Mouse (Mus musculus): ENCODE data around the gene Trpm1. TPM values are rescaled to one million over a fixed set of nuclear protein-coding genes. Genes with fewer than 3 reads are reported as not detected.

Gene Trpm1
- polyA plus RNA-seq, 1 experiment, result 0.92 TPM

- WGBS, result 68% methylated on average over 7 of the region's 7 CpGs
- Histone ChIP-seq H3K4me3 (replicated peaks; ENCODE audit: control insufficient read depth, low read depth, low read length) (no peak overlapping the region), H3K27ac (ENCODE audit: control insufficient read depth, insufficient read depth, low read depth, low read length, poor library complexity) (no peak overlapping the region), H3K4me1 (ENCODE audit: control insufficient read depth, insufficient read depth, low read length) (no peaks in the 10 kb centered on the region; the same call in 1 of the 2 replicates)
- TF ChIP-seq CTCF (IDR thresholded peaks at IDR 0.05; ENCODE audit: control insufficient read depth, insufficient read depth, low read length), result no peak
- no peak for TF ChIP-seq POLR2A (IDR thresholded peaks at IDR 0.05; ENCODE audit: borderline replicate concordance, control insufficient read depth, low read depth, low read length)
These were observed 6.3 kb downstream of the Trpm1 start for GRCm38 (mm10) chr7:64159612-64160591.

GRCm38 (mm10) chr7:64160737-64161470 is 7.3 kb downstream of the Trpm1 start:
- 66% methylated on average over 10 of the region's 10 CpGs for WGBS
- no peaks in the 10 kb centered on the region; the same call in 1 of the 2 replicates for H3K4me1 ChIP-seq (ENCODE audit: control insufficient read depth, insufficient read depth, low read length)
- no peak overlapping the region for H3K4me3 ChIP-seq (replicated peaks; ENCODE audit: control insufficient read depth, low read depth, low read length)
- TF ChIP-seq POLR2A (IDR thresholded peaks at IDR 0.05; ENCODE audit: borderline replicate concordance, control insufficient read depth, low read depth, low read length), result no peak
- no peak for TF ChIP-seq CTCF (IDR thresholded peaks at IDR 0.05; ENCODE audit: control insufficient read depth, insufficient read depth, low read length)
- no peak overlapping the region for H3K27ac ChIP-seq (ENCODE audit: control insufficient read depth, insufficient read depth, low read depth, low read length, poor library complexity)

GRCm38 (mm10) chr7:64161990-64162389 is 8.4 kb downstream of the Trpm1 start:
- no peak for TF ChIP-seq POLR2A (IDR thresholded peaks at IDR 0.05; ENCODE audit: borderline replicate concordance, control insufficient read depth, low read depth, low read length)
- TF ChIP-seq CTCF (IDR thresholded peaks at IDR 0.05; ENCODE audit: control insufficient read depth, insufficient read depth, low read length), result no peak
- Histone ChIP-seq H3K27ac (ENCODE audit: control insufficient read depth, insufficient read depth, low read depth, low read length, poor library complexity) (no peak overlapping the region), H3K4me3 (replicated peaks; ENCODE audit: control insufficient read depth, low read depth, low read length) (no peak overlapping the region), H3K4me1 (ENCODE audit: control insufficient read depth, insufficient read depth, low read length) (no peaks in the 10 kb centered on the region; the same call in 1 of the 2 replicates)
- 78% methylated on average over 7 of the region's 7 CpGs for WGBS

GRCm38 (mm10) chr7:64163086-64163485 is 9.5 kb downstream of the Trpm1 start:
- no peaks in the 10 kb centered on the region; the same call in 1 of the 2 replicates for H3K4me1 ChIP-seq (ENCODE audit: control insufficient read depth, insufficient read depth, low read length)
- no peak overlapping the region for H3K27ac ChIP-seq (ENCODE audit: control insufficient read depth, insufficient read depth, low read depth, low read length, poor library complexity)
- H3K4me3 ChIP-seq (replicated peaks; ENCODE audit: control insufficient read depth, low read depth, low read length), result no peak overlapping the region
- TF ChIP-seq POLR2A (IDR thresholded peaks at IDR 0.05; ENCODE audit: borderline replicate concordance, control insufficient read depth, low read depth, low read length) (no peak), CTCF (IDR thresholded peaks at IDR 0.05; ENCODE audit: control insufficient read depth, insufficient read depth, low read length) (no peak)
- 86% methylated on average over 3 of the region's 3 CpGs for WGBS

- WGBS, result 79% methylated on average over 1 of the region's 1 CpGs
- TF ChIP-seq POLR2A (IDR thresholded peaks at IDR 0.05; ENCODE audit: borderline replicate concordance, control insufficient read depth, low read depth, low read length) (no peak), CTCF (IDR thresholded peaks at IDR 0.05; ENCODE audit: control insufficient read depth, insufficient read depth, low read length) (no peak)
- no peak overlapping the region for H3K27ac ChIP-seq (ENCODE audit: control insufficient read depth, insufficient read depth, low read depth, low read length, poor library complexity)
- no peaks in the 10 kb centered on the region; the same call in 1 of the 2 replicates for H3K4me1 ChIP-seq (ENCODE audit: control insufficient read depth, insufficient read depth, low read length)
- H3K4me3 ChIP-seq (replicated peaks; ENCODE audit: control insufficient read depth, low read depth, low read length), result no peak overlapping the region
These were observed 10.3 kb downstream of the Trpm1 start for GRCm38 (mm10) chr7:64163890-64164289.

- no peak overlapping the region for H3K27ac ChIP-seq (ENCODE audit: control insufficient read depth, insufficient read depth, low read depth, low read length, poor library complexity)
- 59% methylated on average over 3 of the region's 3 CpGs for WGBS
- H3K4me3 ChIP-seq (replicated peaks; ENCODE audit: control insufficient read depth, low read depth, low read length), result no peak overlapping the region
- no peaks in the 10 kb centered on the region; the same call in 1 of the 2 replicates for H3K4me1 ChIP-seq (ENCODE audit: control insufficient read depth, insufficient read depth, low read length)
- no peak for TF ChIP-seq POLR2A (IDR thresholded peaks at IDR 0.05; ENCODE audit: borderline replicate concordance, control insufficient read depth, low read depth, low read length)
- TF ChIP-seq CTCF (IDR thresholded peaks at IDR 0.05; ENCODE audit: control insufficient read depth, insufficient read depth, low read length), result peak; percentile 50
These were observed 11.4 kb downstream of the Trpm1 start for GRCm38 (mm10) chr7:64164997-64165396.

GRCm38 (mm10) chr7:64166025-64166424 is 12.4 kb downstream of the Trpm1 start:
- TF ChIP-seq POLR2A (IDR thresholded peaks at IDR 0.05; ENCODE audit: borderline replicate concordance, control insufficient read depth, low read depth, low read length) (no peak), CTCF (IDR thresholded peaks at IDR 0.05; ENCODE audit: control insufficient read depth, insufficient read depth, low read length) (no peak)
- Histone ChIP-seq H3K27ac (ENCODE audit: control insufficient read depth, insufficient read depth, low read depth, low read length, poor library complexity) (no peak overlapping the region), H3K4me1 (ENCODE audit: control insufficient read depth, insufficient read depth, low read length) (no peaks in the 10 kb centered on the region), H3K4me3 (replicated peaks; ENCODE audit: control insufficient read depth, low read depth, low read length) (no peak overlapping the region)
- WGBS, result 75% methylated on average over 3 of the region's 3 CpGs

- Histone ChIP-seq H3K4me3 (replicated peaks; ENCODE audit: control insufficient read depth, low read depth, low read length) (no peak overlapping the region), H3K27ac (ENCODE audit: control insufficient read depth, insufficient read depth, low read depth, low read length, poor library complexity) (no peak overlapping the region), H3K4me1 (ENCODE audit: control insufficient read depth, insufficient read depth, low read length) (no peaks in the 10 kb centered on the region)
- TF ChIP-seq POLR2A (IDR thresholded peaks at IDR 0.05; ENCODE audit: borderline replicate concordance, control insufficient read depth, low read depth, low read length) (no peak), CTCF (IDR thresholded peaks at IDR 0.05; ENCODE audit: control insufficient read depth, insufficient read depth, low read length) (no peak)
These were observed 13.1 kb downstream of the Trpm1 start for GRCm38 (mm10) chr7:64166724-64167123.

All from bone marrow, adult 2 months (tissue).